Mouse (Mus musculus): ENCODE results near the gene Tmem82. TPM values are rescaled to one million over a fixed set of nuclear protein-coding genes. Genes with fewer than 3 reads are reported as not detected.
A peak's percentile ranks its signal among the peaks of the same experiment; 100 is the strongest.

The Tmem82 gene
- polyA plus RNA-seq, 1 experiment from 2014 or later: 42.0 TPM

GRCm38 (mm10) chr4:141621297-141621696 is 2.9 kb upstream of the Tmem82 start:
- no peak overlapping the region for H3K27ac ChIP-seq (ENCODE audit: low read depth, low read length)
- H3K4me3 ChIP-seq (ENCODE audit: low read depth, low read length): no peak overlapping the region
- WGBS: 85% methylated on average over 8 of the region's 8 CpGs
- 0 out of 2 replicates have a peak overlapping the region, but pooled peaks have one; percentile 58 for H3K4me2 ChIP-seq (replicated peaks; ENCODE audit: low read depth)
- no peak for TF ChIP-seq CTCF (IDR thresholded peaks at IDR 0.05; ENCODE audit: low read depth)
- ATAC-seq: no peak
- H3K36me3 ChIP-seq (ENCODE audit: control insufficient read depth, insufficient read depth): peaks cover 8% of the 10 kb centered on the region
- H3K9me3 ChIP-seq (ENCODE audit: control insufficient read depth): no peaks in the 10 kb centered on the region
- H3K9ac ChIP-seq (ENCODE audit: low read depth, low read length): no peak overlapping the region
- 0 out of 2 replicates have a peak, but pooled peaks cover 9% of the 10 kb centered on the region for H3K4me1 ChIP-seq (replicated peaks; ENCODE audit: control insufficient read depth, insufficient read depth, low read length)
- H3K27me3 ChIP-seq (replicated peaks; ENCODE audit: control insufficient read depth, insufficient read depth, low read length): no peaks in the 10 kb centered on the region

DNA sequence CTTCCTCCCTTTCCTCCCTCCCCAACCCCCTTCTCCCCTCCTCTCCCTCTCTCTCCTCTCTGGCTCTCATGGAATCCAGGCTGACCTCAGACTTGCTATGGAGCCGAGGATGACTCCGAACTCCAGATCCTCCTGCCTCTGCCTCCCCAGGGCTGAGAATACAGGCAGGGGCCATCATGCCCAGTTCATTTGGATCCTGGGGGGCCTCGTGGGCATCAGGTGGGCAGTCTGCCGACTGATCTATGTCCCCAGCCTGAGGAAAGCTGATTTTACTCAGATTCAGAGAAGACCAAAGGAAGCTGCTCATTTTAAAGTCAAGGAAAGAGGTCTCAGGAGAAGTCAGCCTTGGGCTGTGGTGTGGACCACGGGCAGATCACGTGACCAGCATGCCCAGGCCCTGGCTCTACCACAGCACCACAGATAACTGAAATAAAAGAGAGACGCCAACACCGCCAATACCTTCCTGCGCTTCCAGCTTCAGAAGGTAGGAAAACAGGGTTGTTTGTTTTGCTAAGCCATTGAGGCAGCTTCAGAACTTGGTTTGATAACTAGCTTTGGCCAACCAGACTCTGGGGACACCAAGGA is 958 bp upstream of the Tmem82 start:
- Histone ChIP-seq H3K9me3 (ENCODE audit: control insufficient read depth) (no peaks in the 10 kb centered on the region), H3K9ac (ENCODE audit: low read depth, low read length) (no peak overlapping the region), H3K4me3 (ENCODE audit: low read depth, low read length) (no peak overlapping the region), H3K36me3 (ENCODE audit: control insufficient read depth, insufficient read depth) (peaks cover 1% of the 10 kb centered on the region; the same call in 1 of the 2 replicates), H3K27me3 (replicated peaks; ENCODE audit: control insufficient read depth, insufficient read depth, low read length) (no peaks in the 10 kb centered on the region), H3K4me2 (replicated peaks; ENCODE audit: low read depth) (no peak overlapping the region; the same call in 1 of the 2 replicates), H3K27ac (ENCODE audit: low read depth, low read length) (0 out of 2 replicates have a peak overlapping the region, but pooled peaks have one; percentile 93), H3K4me1 (replicated peaks; ENCODE audit: control insufficient read depth, insufficient read depth, low read length) (0 out of 2 replicates have a peak, but pooled peaks cover 6% of the 10 kb centered on the region)
- 89% methylated on average over 9 of the region's 9 CpGs for WGBS
- ATAC-seq: no peak
- TF ChIP-seq CTCF (IDR thresholded peaks at IDR 0.05; ENCODE audit: low read depth): no peak

GRCm38 (mm10) chr4:141617863-141618564 is 419 bp downstream of the Tmem82 start:
- no peaks in the 10 kb centered on the region for H3K27me3 ChIP-seq (replicated peaks; ENCODE audit: control insufficient read depth, insufficient read depth, low read length)
- H3K4me3 ChIP-seq (ENCODE audit: low read depth, low read length): peak overlapping the region; percentile 57
- peaks cover 7% of the 10 kb centered on the region; the same call in 1 of the 2 replicates for H3K36me3 ChIP-seq (ENCODE audit: control insufficient read depth, insufficient read depth)
- H3K27ac ChIP-seq (ENCODE audit: low read depth, low read length): peak overlapping the region; percentile 93
- H3K9me3 ChIP-seq (ENCODE audit: control insufficient read depth): no peaks in the 10 kb centered on the region
- ATAC-seq: peak; percentile 84
- H3K4me2 ChIP-seq (replicated peaks; ENCODE audit: low read depth): peak overlapping the region; percentile 87
- peak overlapping the region; percentile 66 for H3K9ac ChIP-seq (ENCODE audit: low read depth, low read length)
- H3K4me1 ChIP-seq (replicated peaks; ENCODE audit: control insufficient read depth, insufficient read depth, low read length): no peaks in the 10 kb centered on the region
- no peak for TF ChIP-seq CTCF (IDR thresholded peaks at IDR 0.05; ENCODE audit: low read depth)
- WGBS: 13% methylated on average over 22 of the region's 22 CpGs

DNA sequence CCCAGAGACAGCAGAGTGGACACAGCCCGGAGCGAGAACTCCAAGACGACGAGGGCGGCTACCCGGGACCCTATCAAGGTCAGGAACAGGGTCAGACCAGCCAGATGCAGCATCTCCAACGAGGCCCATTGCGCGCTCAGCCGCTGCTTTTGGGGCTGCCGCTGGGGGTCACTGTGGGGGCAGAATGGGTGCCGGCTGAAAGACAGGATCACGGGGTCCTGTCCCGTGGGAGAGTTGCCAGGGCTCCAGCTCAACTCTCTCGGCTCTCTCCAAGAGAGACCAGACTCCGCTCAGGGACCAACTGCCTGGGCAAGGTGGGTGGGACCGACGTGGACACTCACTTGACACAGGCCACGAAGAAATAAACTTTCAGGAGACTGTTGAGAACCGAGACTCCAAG is 1.1 kb downstream of the Tmem82 start:
- Histone ChIP-seq H3K4me1 (replicated peaks; ENCODE audit: control insufficient read depth, insufficient read depth, low read length) (no peaks in the 10 kb centered on the region), H3K27me3 (replicated peaks; ENCODE audit: control insufficient read depth, insufficient read depth, low read length) (no peaks in the 10 kb centered on the region), H3K36me3 (ENCODE audit: control insufficient read depth, insufficient read depth) (peaks cover 7% of the 10 kb centered on the region; the same call in 1 of the 2 replicates), H3K9me3 (ENCODE audit: control insufficient read depth) (no peaks in the 10 kb centered on the region), H3K9ac (ENCODE audit: low read depth, low read length) (peak overlapping the region; percentile 66), H3K27ac (ENCODE audit: low read depth, low read length) (peak overlapping the region; percentile 93), H3K4me3 (ENCODE audit: low read depth, low read length) (peak overlapping the region; percentile 57), H3K4me2 (replicated peaks; ENCODE audit: low read depth) (peak overlapping the region; percentile 87)
- WGBS: 8% methylated on average over 20 of the region's 20 CpGs
- ATAC-seq: peak; percentile 15; the same call in 1 of the 2 replicates
- TF ChIP-seq CTCF (IDR thresholded peaks at IDR 0.05; ENCODE audit: low read depth): peak; percentile 83

- Histone ChIP-seq H3K9ac (ENCODE audit: low read depth, low read length) (peak overlapping the region; percentile 66; the same call in 1 of the 2 replicates), H3K36me3 (ENCODE audit: control insufficient read depth, insufficient read depth) (peaks cover 7% of the 10 kb centered on the region; the same call in 1 of the 2 replicates), H3K27ac (ENCODE audit: low read depth, low read length) (no peak overlapping the region), H3K27me3 (replicated peaks; ENCODE audit: control insufficient read depth, insufficient read depth, low read length) (no peaks in the 10 kb centered on the region), H3K4me1 (replicated peaks; ENCODE audit: control insufficient read depth, insufficient read depth, low read length) (no peaks in the 10 kb centered on the region), H3K9me3 (ENCODE audit: control insufficient read depth) (no peaks in the 10 kb centered on the region), H3K4me3 (ENCODE audit: low read depth, low read length) (peak overlapping the region; percentile 57), H3K4me2 (replicated peaks; ENCODE audit: low read depth) (peak overlapping the region; percentile 87)
- 67% methylated on average over 6 of the region's 6 CpGs for WGBS
- TF ChIP-seq CTCF (IDR thresholded peaks at IDR 0.05; ENCODE audit: low read depth): no peak
- no peak for ATAC-seq
Observed at GRCm38 (mm10) chr4:141616811-141617210, 1.6 kb downstream of the Tmem82 start.

DNA sequence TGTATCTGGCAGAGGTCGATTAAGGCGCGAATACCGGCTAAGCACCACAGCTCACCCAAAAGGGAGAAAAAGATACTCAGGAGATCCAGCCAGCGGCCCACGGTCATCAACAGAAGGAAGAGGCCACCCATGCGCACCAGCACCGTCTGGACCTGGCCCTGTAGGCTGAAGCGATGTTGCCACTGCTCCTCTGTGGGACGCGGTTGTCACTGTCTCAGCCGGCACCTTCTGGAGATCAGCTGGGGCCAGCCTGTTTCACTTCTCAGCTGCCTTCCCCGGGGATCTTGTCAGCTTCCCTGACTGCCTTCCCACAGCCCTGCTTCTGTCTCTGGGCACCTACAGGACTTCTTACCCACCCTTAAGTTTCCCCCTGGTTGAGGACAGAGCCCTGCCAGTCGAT is 3.5 kb downstream of the Tmem82 start:
- Histone ChIP-seq H3K36me3 (ENCODE audit: control insufficient read depth, insufficient read depth) (peaks cover 7% of the 10 kb centered on the region; the same call in 1 of the 2 replicates), H3K9ac (ENCODE audit: low read depth, low read length) (no peak overlapping the region), H3K4me3 (ENCODE audit: low read depth, low read length) (no peak overlapping the region), H3K9me3 (ENCODE audit: control insufficient read depth) (no peaks in the 10 kb centered on the region), H3K27ac (ENCODE audit: low read depth, low read length) (no peak overlapping the region), H3K27me3 (replicated peaks; ENCODE audit: control insufficient read depth, insufficient read depth, low read length) (no peaks in the 10 kb centered on the region), H3K4me1 (replicated peaks; ENCODE audit: control insufficient read depth, insufficient read depth, low read length) (no peaks in the 10 kb centered on the region), H3K4me2 (replicated peaks; ENCODE audit: low read depth) (no peak overlapping the region)
- 82% methylated on average over 14 of the region's 14 CpGs for WGBS
- ATAC-seq: no peak
- no peak for TF ChIP-seq CTCF (IDR thresholded peaks at IDR 0.05; ENCODE audit: low read depth)
